Mouse (Mus musculus) naive thymus-derived CD4-positive, alpha-beta T cell, adult 5 months (primary cell): ENCODE results near the gene Rfc2. TPM values are rescaled to one million over a fixed set of nuclear protein-coding genes. Genes with fewer than 3 reads are reported as not detected.

ENCODE experiments used
- polyA plus RNA-seq: library from polyadenylated mRNA; unstranded; fragments of 100-300 nt; shearing (Covaris generic); gene quantifications from one replicate; pipeline ENCODE4 v1.2.1, GENCODE M21; 2017

The Rfc2 gene
- 117 TPM for polyA plus RNA-seq

DNA sequence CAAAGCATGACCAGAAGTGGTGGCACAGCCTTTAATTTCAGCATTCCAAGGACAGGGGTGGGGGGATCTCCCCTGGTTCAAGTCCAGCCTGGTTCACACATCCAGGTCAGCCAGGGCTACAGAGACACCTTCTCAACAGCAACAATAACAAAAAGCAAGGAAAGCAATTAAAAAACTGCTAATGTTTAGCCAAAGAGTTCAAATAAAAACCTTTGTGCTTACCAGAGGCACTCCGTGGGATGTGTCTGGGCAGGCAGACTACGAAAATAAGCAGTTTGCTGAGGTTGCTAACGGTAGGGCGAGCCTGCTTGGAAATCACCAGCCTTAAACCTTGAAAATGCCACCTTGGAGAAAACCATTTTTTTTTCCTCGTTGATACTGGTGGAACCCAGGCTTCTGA lies at the start of gene Rfc2:
Gene Rfc2 (plus strand): TSS at position 221 of the 400 bp plus-strand sequence.

DNA sequence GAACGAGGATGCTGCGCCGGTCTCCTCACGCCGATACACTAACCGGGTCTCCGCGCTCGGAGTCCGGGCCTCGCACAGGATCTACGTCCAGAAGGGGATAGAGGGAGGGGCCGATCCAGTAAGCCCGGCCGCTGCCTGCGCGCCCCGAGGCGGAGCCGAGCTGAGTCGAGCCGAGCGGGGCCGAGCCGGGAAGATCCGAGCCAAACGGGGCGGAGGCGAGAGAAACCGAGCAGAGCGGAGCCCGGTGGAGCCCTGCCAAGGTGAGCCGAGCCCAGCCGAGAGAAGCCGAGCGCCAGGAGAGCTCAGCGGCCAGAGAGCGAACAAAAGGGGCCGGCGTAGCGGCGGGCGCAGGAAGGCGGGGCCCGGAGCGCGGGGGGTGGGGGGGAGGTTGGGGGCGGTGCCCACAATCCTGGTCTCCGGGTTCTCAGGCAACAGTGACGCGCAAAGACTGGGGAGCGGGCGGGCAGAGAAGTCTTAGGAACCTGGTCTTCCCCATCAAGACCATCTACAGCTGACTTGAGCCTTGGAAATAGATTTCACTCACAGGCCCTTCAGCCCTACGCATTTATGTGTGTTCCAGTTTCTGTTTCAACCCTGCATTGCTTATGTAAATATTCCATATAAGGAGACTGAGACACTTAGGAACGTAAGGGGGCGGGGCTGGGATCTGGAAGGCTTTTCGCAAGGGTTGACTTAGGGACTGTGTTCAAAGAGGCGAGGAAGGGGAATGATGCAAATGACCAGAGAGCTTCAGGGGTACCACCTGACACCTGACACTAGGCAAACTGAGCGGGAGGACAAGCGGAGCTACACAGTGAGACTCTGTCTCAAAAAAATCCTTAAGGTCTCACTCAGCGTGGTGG lies 28.8 kb upstream of the Rfc2 start, which contains the start of gene Clip2:
Gene Clip2 (minus strand): TSS at position 325 of the 863 bp plus-strand sequence.

DNA sequence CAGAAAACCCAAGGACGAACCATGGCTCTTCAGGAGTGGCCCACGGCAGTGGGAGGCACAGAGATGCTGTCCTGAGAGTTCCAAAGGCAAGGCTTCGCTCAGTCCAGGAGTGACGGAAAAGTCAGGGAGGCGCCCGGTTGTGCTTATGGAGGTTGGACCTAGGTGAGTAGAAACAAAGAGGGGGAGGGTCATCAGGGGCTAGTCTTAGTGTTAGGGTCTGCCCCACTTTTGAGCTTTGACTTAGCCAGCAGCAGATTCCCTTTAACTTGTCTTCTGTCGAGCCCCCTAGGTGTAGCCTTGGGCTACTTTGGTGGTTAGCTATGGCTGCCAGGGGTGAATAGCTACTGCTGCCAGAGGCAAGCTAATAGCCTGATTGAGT lies 21.1 kb upstream of the Rfc2 start, which contains the start of gene Syna:
Gene Syna (minus strand): TSS at position 101 of the 379 bp plus-strand sequence.

DNA sequence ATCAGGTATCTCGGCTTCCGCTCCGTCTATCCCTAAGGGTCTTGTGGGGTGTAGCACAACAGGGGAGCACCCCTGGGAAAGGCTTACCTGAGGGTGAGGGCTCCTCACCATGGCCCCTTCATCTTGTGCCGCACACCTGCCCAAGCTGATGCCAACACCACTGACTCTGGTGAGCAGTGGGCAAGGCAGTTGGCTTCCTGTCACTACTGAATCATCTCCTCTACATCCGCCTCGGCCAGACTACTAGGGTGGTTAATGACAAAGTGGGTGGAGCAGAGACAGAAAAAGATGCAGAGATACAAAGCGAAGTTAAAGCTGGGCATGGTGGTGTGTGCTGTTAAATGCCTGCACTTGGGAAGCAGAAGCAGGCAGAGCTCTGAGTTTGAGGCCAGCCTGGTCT lies 33.6 kb downstream of the Rfc2 start, which contains the start of gene Lat2:
Gene Lat2 (minus strand): TSS at position 224 of the 400 bp plus-strand sequence.

DNA sequence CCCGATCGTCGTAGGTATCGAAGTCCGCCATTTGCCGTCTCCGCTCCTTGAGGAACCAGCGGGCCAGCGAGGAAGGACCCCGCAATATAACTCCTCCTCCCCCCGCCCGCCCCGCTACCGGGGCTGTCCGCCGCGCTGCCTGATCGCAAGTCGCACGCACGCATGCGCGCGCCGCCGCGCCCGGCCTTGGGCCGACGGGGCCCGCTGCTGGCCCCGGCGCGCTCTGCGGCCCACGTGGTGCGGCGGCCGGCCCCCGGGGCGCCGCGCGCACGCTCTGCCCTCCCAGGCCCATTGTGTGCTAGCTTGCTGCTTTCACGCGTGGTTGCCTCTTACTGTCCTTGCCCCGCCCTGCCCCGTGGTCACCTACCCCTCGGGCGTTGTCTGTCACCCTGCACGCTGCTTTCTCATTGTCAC lies 58.1 kb downstream of the Rfc2 start, which contains the start of gene Eif4h:
Gene Eif4h (minus strand): TSS at position 222 of the 414 bp plus-strand sequence.

Other genes with a start within 250 kb of the Rfc2 start
- 26.0 TPM for gene Gtf2ird1, start 124.7 kb upstream of the Rfc2 start, polyA plus RNA-seq
- 1.2 TPM for gene Clip2, start 28.9 kb upstream of the Rfc2 start, polyA plus RNA-seq
- not detected for gene Syna, start 21.2 kb upstream of the Rfc2 start, polyA plus RNA-seq
- gene Lat2, start 33.7 kb downstream of the Rfc2 start, polyA plus RNA-seq: 0.71 TPM
- 241 TPM for gene Eif4h, start 58.1 kb downstream of the Rfc2 start, polyA plus RNA-seq
- gene Limk1, start 107.2 kb downstream of the Rfc2 start, polyA plus RNA-seq: 15.4 TPM
- not detected for gene Eln, start 166.0 kb downstream of the Rfc2 start, polyA plus RNA-seq